8 mouse cellular contexts compared by ENCODE assay signal in genomic region chr7:70346010-70346536, GRCm38 (mm10). TPM values are rescaled to one million over a fixed set of nuclear protein-coding genes. Genes with fewer than 3 reads are reported as not detected.
DNase-seq lines count a peak whose midpoint lies in the region; ATAC-seq and TF ChIP-seq lines count a peak whose summit lies in the region.

No protein-coding gene starts in this region.

- no peaks in the 10 kb centered on the region; the same call in 1 of the 2 replicates for H3K9me3 ChIP-seq in E14TG2a.4 (ENCODE audit: low read length)
- H3K9me3 ChIP-seq in forebrain, embryonic 12.5 days, result no peaks in the 10 kb centered on the region

- WGBS in forebrain, embryonic 12.5 days, result under 1% methylated on average over 35 of the region's 35 CpGs
- WGBS in small intestine, adult 2 months, result 3% methylated on average over 35 of the region's 35 CpGs
- 3% methylated on average over 35 of the region's 35 CpGs for WGBS in thymus, adult 2 months

- peak; percentile 55 for ATAC-seq in forebrain, embryonic 12.5 days (ENCODE audit: low FRiP score)

- TF ChIP-seq CTCF in E14TG2a.4 (conservative IDR thresholded peaks at IDR 0.05; ENCODE audit: low read length), result no peak
- TF ChIP-seq CTCF in small intestine, adult 2 months (IDR thresholded peaks at IDR 0.05; ENCODE audit: extremely low read depth, insufficient read length, insufficient replicate concordance, low read depth, low read length), result peak; percentile 34; the same call in 1 of the 2 replicates
- TF ChIP-seq CTCF in thymus, adult 2 months (IDR thresholded peaks at IDR 0.05; ENCODE audit: borderline replicate concordance, control insufficient read depth, extremely low read depth, insufficient read depth, low read length, poor library complexity), result no peak

- H3K9ac ChIP-seq in forebrain, embryonic 12.5 days, result peak overlapping the region; percentile 92

- peak overlapping the region; percentile 98 for H3K27ac ChIP-seq in forebrain, embryonic 12.5 days
- H3K27ac ChIP-seq in small intestine, adult 2 months (ENCODE audit: insufficient read depth, low read depth, low read length), result no peak overlapping the region
- H3K27ac ChIP-seq in thymus, adult 2 months (ENCODE audit: control insufficient read depth, insufficient read depth, low read length), result no peak overlapping the region

- no peak for TF ChIP-seq POLR2A in small intestine, adult 2 months (IDR thresholded peaks at IDR 0.05; ENCODE audit: low read depth, low read length)
- TF ChIP-seq POLR2A in thymus, adult 2 months (IDR thresholded peaks at IDR 0.05; ENCODE audit: control insufficient read depth, extremely low read depth, insufficient read depth, low read length, poor library complexity), result no peak

- H3K4me2 ChIP-seq in forebrain, embryonic 12.5 days, result peak overlapping the region; percentile 88

- H3K4me1 ChIP-seq in E14TG2a.4 (replicated peaks; ENCODE audit: low read depth, low read length), result peaks cover 27% of the 10 kb centered on the region; the same call in 1 of the 2 replicates
- H3K4me1 ChIP-seq in forebrain, embryonic 12.5 days, result peaks cover 68% of the 10 kb centered on the region
- H3K4me1 ChIP-seq in small intestine, adult 2 months (ENCODE audit: control insufficient read depth, insufficient read depth, insufficient read length, low read length), result peaks cover 4% of the 10 kb centered on the region; the same call in 1 of the 2 replicates
- H3K4me1 ChIP-seq in thymus, adult 2 months (replicated peaks; ENCODE audit: control insufficient read depth, insufficient read depth, low read length), result no peaks in the 10 kb centered on the region

- peak; percentile 85 for DNase-seq in adrenal gland, postnatal 25 days
- DNase-seq in heart, postnatal 25 days (ENCODE audit: low spot score), result peak; percentile 81
- DNase-seq in kidney, postnatal 36 days, result peak; percentile 90 to 94
- peak; percentile 82 for DNase-seq in lung, postnatal 25 days (ENCODE audit: low spot score)
- no peak for DNase-seq in thymus, adult 2 months

- no peaks in the 10 kb centered on the region for H3K36me3 ChIP-seq in E14TG2a.4 (ENCODE audit: insufficient read depth, low read length)
- no peaks in the 10 kb centered on the region for H3K36me3 ChIP-seq in forebrain, embryonic 12.5 days (replicated peaks)
- no peaks in the 10 kb centered on the region for H3K36me3 ChIP-seq in small intestine, adult 2 months (ENCODE audit: control insufficient read depth, insufficient read depth, low read length)
- H3K36me3 ChIP-seq in thymus, adult 2 months (ENCODE audit: control insufficient read depth, insufficient read depth, low read length), result no peaks in the 10 kb centered on the region

- H3K27me3 ChIP-seq in E14TG2a.4 (ENCODE audit: insufficient read depth, low read length), result peaks cover 90% of the 10 kb centered on the region
- peaks cover 82% of the 10 kb centered on the region for H3K27me3 ChIP-seq in forebrain, embryonic 12.5 days
- peaks cover 19% of the 10 kb centered on the region for H3K27me3 ChIP-seq in small intestine, adult 2 months (ENCODE audit: control insufficient read depth, insufficient read depth, low read length)
- peaks cover 7% of the 10 kb centered on the region for H3K27me3 ChIP-seq in thymus, adult 2 months (ENCODE audit: control insufficient read depth, insufficient read depth, low read length)

- intact Hi-C loops in heart, postnatal 25 days (cut with DNase I), result loop anchor here (10.0 kb wide), 3 partner anchors 889 to 1799 kb away; no protein-coding TSS in a partner anchor

- H3K4me3 ChIP-seq in E14TG2a.4 (replicated peaks; ENCODE audit: low read length), result peak overlapping the region; percentile 58; the same call in 1 of the 2 replicates
- H3K4me3 ChIP-seq in forebrain, embryonic 12.5 days (replicated peaks), result peak overlapping the region; percentile 38
- H3K4me3 ChIP-seq in small intestine, adult 2 months (ENCODE audit: low read depth, low read length), result peak overlapping the region; percentile 54
- H3K4me3 ChIP-seq in thymus, adult 2 months (ENCODE audit: control insufficient read depth, insufficient read depth, low read length), result no peak overlapping the region

RNA-seq across cellular contexts. Expression of gene Nr2f2, which starts 20.5 kb away (rescaled TPM):
- total RNA-seq in adrenal gland, postnatal 25 days (2021), result 101 and 117 TPM in 2 replicates
- polyA plus RNA-seq in forebrain, embryonic 12.5 days (2016; fragmentation: Nextera tagmentation; extraction: Ambion mirVana), result 129 and 162 TPM in 2 replicates
- 10 to 100 TPM; 19.9 to 25.0 TPM for total RNA-seq in heart, postnatal 25 days (2021)
- 21.9 and 35.0 TPM in 2 replicates for polyA plus RNA-seq in small intestine, adult 2 months (2012; rRNA removed)
- 12.8 and 14.7 TPM in 2 replicates for polyA plus RNA-seq in thymus, adult 2 months (2012; rRNA removed)
